In genomic region chr11:20037739-20038138, GRCm38 (mm10) we compare ENCODE assay signal across 20 mouse cellular contexts.
DNase-seq lines count a peak whose midpoint lies in the region; ATAC-seq and TF ChIP-seq lines count a peak whose summit lies in the region.
"Had no signal": no experiment of that assay in that cellular context is flagged by ENCODE, and none has a peak within 500 bp of the region (broad histone marks: within the 10 kb centered on the region; RNA-seq: fewer than 3 reads in every experiment).

No protein-coding gene starts in this region.

- H3K4me1 ChIP-seq in liver, embryonic 13.5 days (replicated peaks), result peaks cover 33% of the 10 kb centered on the region
- H3K4me1 ChIP-seq in liver, embryonic 12.5 days, result peaks cover 30% of the 10 kb centered on the region
- H3K4me1 ChIP-seq in CH12.LX (ENCODE audit: control insufficient read depth in 1 of 2, insufficient read depth in 2 of 2), result peaks cover 42 to 77% of the 10 kb centered on the region in 2 experiments

- peak; percentile 23; the same call in 1 of the 2 replicates for ATAC-seq in liver, embryonic 13.5 days (ENCODE audit: low read depth)
- no peak for ATAC-seq in liver, embryonic 12.5 days
- ATAC-seq: hindbrain, postnatal 0 days; liver, postnatal 0 days had no signal

- TF ChIP-seq EP300 in CH12.LX (IDR thresholded peaks at IDR 0.05; ENCODE audit: low read length), result peak; percentile 67; the same call in 1 of the 2 replicates

- no peak for TF ChIP-seq CTCF in CH12.LX (conservative IDR thresholded peaks at IDR 0.05 in 1 of 2, IDR thresholded peaks at IDR 0.05 in 1 of 2; ENCODE audit: low read depth in 2 of 2, low read length in 2 of 2)

- dilution Hi-C loops in CH12.LX (cut with MboI; ENCODE audit: extremely low pct_ligation_motif_present, extremely low pct_unique_long_range_greater_than_20kb, low sequenced_read_pairs), result no loop called here

- no peaks in the 10 kb centered on the region for H3K79me2 ChIP-seq in CH12.LX (replicated peaks; ENCODE audit: control insufficient read depth, extremely low read depth, insufficient read depth, poor library complexity, severe bottlenecking)

- no peak overlapping the region for H3K4me3 ChIP-seq in liver, embryonic 13.5 days (replicated peaks)
- no peak overlapping the region for H3K4me3 ChIP-seq in liver, embryonic 12.5 days
- H3K4me3 ChIP-seq in CH12.LX (replicated peaks in 1 of 3; ENCODE audit: low read depth in 2 of 3, low read length in 2 of 3, poor library complexity in 1 of 3), result no peak overlapping the region
- H3K4me3 ChIP-seq: limb, embryonic 13.5 days; stomach, embryonic 15.5 days had no signal

- no peaks in the 10 kb centered on the region for H3K36me3 ChIP-seq in liver, embryonic 13.5 days
- no peaks in the 10 kb centered on the region for H3K36me3 ChIP-seq in liver, embryonic 12.5 days
- H3K36me3 ChIP-seq in CH12.LX (replicated peaks in 1 of 2; ENCODE audit: control insufficient read depth in 1 of 2, insufficient read depth in 1 of 2, low read length in 1 of 2), result no peaks in the 10 kb centered on the region
- H3K36me3 ChIP-seq: limb, embryonic 13.5 days; stomach, embryonic 15.5 days had no signal

- no peak overlapping the region for H3K9ac ChIP-seq in liver, embryonic 13.5 days
- no peak overlapping the region for H3K9ac ChIP-seq in liver, embryonic 12.5 days
- H3K9ac ChIP-seq in CH12.LX (ENCODE audit: insufficient read depth, low read depth), result no peak overlapping the region
- H3K9ac ChIP-seq: limb, embryonic 13.5 days; liver, postnatal 0 days; stomach, embryonic 15.5 days had no signal

- no peak for TF ChIP-seq POLR2A in CH12.LX (IDR thresholded peaks at IDR 0.05; ENCODE audit: low read depth, low read length)

- no peaks in the 10 kb centered on the region for H3K9me3 ChIP-seq in liver, embryonic 13.5 days (replicated peaks)
- no peaks in the 10 kb centered on the region for H3K9me3 ChIP-seq in liver, embryonic 12.5 days (replicated peaks)
- H3K9me3 ChIP-seq in CH12.LX (replicated peaks; ENCODE audit: low read length), result no peaks in the 10 kb centered on the region
- H3K9me3 ChIP-seq: limb, embryonic 13.5 days; stomach, embryonic 15.5 days had no signal

- DNase-seq in liver, embryonic 13.5 days, result no peak
- DNase-seq in 3T3-L1 (ENCODE audit: low read depth, low spot score) (peak; percentile 79), CH12.LX (ENCODE audit: extremely low read depth) (peak; percentile 79)
- DNase-seq in fat pad, adult 2 months (ENCODE audit: extremely low read depth, low read depth, low spot score), result peak; percentile 47
- no peak for DNase-seq in cerebellum, adult 9-10 months
- no peak for DNase-seq in gastrocnemius, postnatal 25 days
- no peak for DNase-seq in adrenal gland, adult 18-20 months (ENCODE audit: low spot score in 2 of 2)
- DNase-seq: adrenal gland, adult 2 months; cerebellum, adult 8-10 months; gastrocnemius, postnatal 10 days; kidney, adult 8-10 months; liver, postnatal 0 days; retina, postnatal 1 day; thymus, postnatal 25 days had no signal

- H3K4me2 ChIP-seq in liver, embryonic 13.5 days, result no peak overlapping the region
- H3K4me2 ChIP-seq in liver, embryonic 12.5 days, result no peak overlapping the region
- no peak overlapping the region for H3K4me2 ChIP-seq in CH12.LX (ENCODE audit: insufficient read depth, low read depth, poor library complexity, severe bottlenecking)
- H3K4me2 ChIP-seq: heart, embryonic 11.5 days; stomach, embryonic 15.5 days had no signal

- in situ Hi-C loops in CH12.LX (cut with MboI; ENCODE audit: low pct_ligation_motif_present, low pct_unique_long_range_greater_than_20kb, low sequenced_read_pairs), result no loop called here

- H3K27me3 ChIP-seq in liver, embryonic 13.5 days, result no peaks in the 10 kb centered on the region
- H3K27me3 ChIP-seq in liver, embryonic 12.5 days (replicated peaks), result 0 out of 2 replicates have a peak, but pooled peaks cover 6% of the 10 kb centered on the region
- no peaks in the 10 kb centered on the region for H3K27me3 ChIP-seq in CH12.LX (replicated peaks)
- H3K27me3 ChIP-seq: limb, embryonic 13.5 days; stomach, embryonic 15.5 days had no signal

- H3K27ac ChIP-seq in liver, embryonic 13.5 days, result no peak overlapping the region
- no peak overlapping the region for H3K27ac ChIP-seq in liver, embryonic 12.5 days
- H3K27ac ChIP-seq in CH12.LX (ENCODE audit: insufficient read depth, low read depth), result peak overlapping the region; percentile 70
- H3K27ac ChIP-seq: hindbrain, postnatal 0 days; limb, embryonic 13.5 days; macrophage; stomach, embryonic 15.5 days had no signal

- no peak for TF ChIP-seq RAD21 in CH12.LX (IDR thresholded peaks at IDR 0.05; ENCODE audit: low read depth, low read length)

- 49% methylated on average over 4 of the region's 4 CpGs for WGBS in liver, embryonic 13.5 days (ENCODE audit: insufficient replicate concordance)
- 65% methylated on average over 4 of the region's 4 CpGs for WGBS in liver, embryonic 12.5 days (ENCODE audit: insufficient replicate concordance)

TF ChIP-seq in CH12.LX, 34 proteins besides CTCF, POLR2A, EP300 and RAD21:
- TF ChIP-seq E2F4 (IDR thresholded peaks at IDR 0.05; ENCODE audit: insufficient replicate concordance, low read depth, low read length) (no peak), ELF1 (IDR thresholded peaks at IDR 0.05; ENCODE audit: low read depth, low read length) (peak; percentile 82), NELFE (IDR thresholded peaks at IDR 0.05; ENCODE audit: low read depth, low read length) (no peak), GABPA (IDR thresholded peaks at IDR 0.05; ENCODE audit: insufficient replicate concordance, low read depth, low read length) (no peak), BHLHE40 (IDR thresholded peaks at IDR 0.05; ENCODE audit: low read depth, low read length) (peak; percentile 40; the same call in 1 of the 2 replicates), UBTF (IDR thresholded peaks at IDR 0.05; ENCODE audit: low read depth, low read length) (no peak), POLR2AphosphoS2 (IDR thresholded peaks at IDR 0.05; ENCODE audit: low read depth, low read length) (no peak), MEF2A (IDR thresholded peaks at IDR 0.05; ENCODE audit: borderline replicate concordance, low read depth, low read length) (peak; percentile 57; the same call in 1 of the 2 replicates), MAX (IDR thresholded peaks at IDR 0.05; ENCODE audit: low read length) (no peak), JUND (conservative IDR thresholded peaks at IDR 0.05; ENCODE audit: low read depth, low read length) (peak; percentile 75), MYC (IDR thresholded peaks at IDR 0.05; ENCODE audit: low read depth, low read length) (no peak), KAT2A (IDR thresholded peaks at IDR 0.05; ENCODE audit: insufficient replicate concordance, low read length) (no peak), SMC3 (IDR thresholded peaks at IDR 0.05; ENCODE audit: low read depth, low read length) (no peak), IRF4 (IDR thresholded peaks at IDR 0.05; ENCODE audit: low read depth, low read length) (peak; percentile 60; the same call in 1 of the 2 replicates), MAFK (IDR thresholded peaks at IDR 0.05; ENCODE audit: insufficient replicate concordance, low read length) (peak; percentile 99), TCF12 (IDR thresholded peaks at IDR 0.05; ENCODE audit: low read depth, low read length) (peak; percentile 47; the same call in 1 of the 2 replicates), ETS1 (conservative IDR thresholded peaks at IDR 0.05; ENCODE audit: low read depth, low read length) (peak; percentile 97), CHD1 (IDR thresholded peaks at IDR 0.05; ENCODE audit: low read depth, low read length) (no peak), PAX5 (IDR thresholded peaks at IDR 0.05; ENCODE audit: low read length) (no peak), USF2 (conservative IDR thresholded peaks at IDR 0.05; ENCODE audit: low read depth, low read length) (no peak), NRF1 (IDR thresholded peaks at IDR 0.05; ENCODE audit: low read depth, low read length) (no peak; the same call in 1 of the 2 replicates), ZMIZ1 (IDR thresholded peaks at IDR 0.05; ENCODE audit: low read depth, low read length) (no peak), HCFC1 (IDR thresholded peaks at IDR 0.05; ENCODE audit: low read depth, low read length) (peak; percentile 36; the same call in 1 of the 2 replicates), JUN (IDR thresholded peaks at IDR 0.05; ENCODE audit: insufficient read depth, low read depth, low read length) (peak; percentile 75; the same call in 1 of the 2 replicates)
TF ChIP-seq in CH12.LX: peak in this region for 10.

Comparison
In these comparisons a context has a peak if more than half of its experiments do, and no peak if none do; other contexts are left out.
1. DNase-seq: peak in 3T3-L1 (single experiment), CH12.LX (single experiment) and fat pad, adult 2 months (single experiment); none in liver, embryonic 13.5 days (single experiment), cerebellum, adult 9-10 months (single experiment), gastrocnemius, postnatal 25 days (single experiment) and adrenal gland, adult 18-20 months (0 of 2).